Mouse (Mus musculus) NIH3T3 (cell line): ENCODE data around the gene Hist1h1c.
"Not testable (repeated sequence)": the region's sequence is repeated elsewhere in the genome, so short reads cannot be mapped to it uniquely, and the experiment has no call there.

ENCODE experiments used
- DNase-seq: peaks from one replicate; pipeline ENCODE4 v3.0.0-alpha.2; 2012; ENCODE audit warnings: low read depth

Gene Hist1h1c

DNA sequence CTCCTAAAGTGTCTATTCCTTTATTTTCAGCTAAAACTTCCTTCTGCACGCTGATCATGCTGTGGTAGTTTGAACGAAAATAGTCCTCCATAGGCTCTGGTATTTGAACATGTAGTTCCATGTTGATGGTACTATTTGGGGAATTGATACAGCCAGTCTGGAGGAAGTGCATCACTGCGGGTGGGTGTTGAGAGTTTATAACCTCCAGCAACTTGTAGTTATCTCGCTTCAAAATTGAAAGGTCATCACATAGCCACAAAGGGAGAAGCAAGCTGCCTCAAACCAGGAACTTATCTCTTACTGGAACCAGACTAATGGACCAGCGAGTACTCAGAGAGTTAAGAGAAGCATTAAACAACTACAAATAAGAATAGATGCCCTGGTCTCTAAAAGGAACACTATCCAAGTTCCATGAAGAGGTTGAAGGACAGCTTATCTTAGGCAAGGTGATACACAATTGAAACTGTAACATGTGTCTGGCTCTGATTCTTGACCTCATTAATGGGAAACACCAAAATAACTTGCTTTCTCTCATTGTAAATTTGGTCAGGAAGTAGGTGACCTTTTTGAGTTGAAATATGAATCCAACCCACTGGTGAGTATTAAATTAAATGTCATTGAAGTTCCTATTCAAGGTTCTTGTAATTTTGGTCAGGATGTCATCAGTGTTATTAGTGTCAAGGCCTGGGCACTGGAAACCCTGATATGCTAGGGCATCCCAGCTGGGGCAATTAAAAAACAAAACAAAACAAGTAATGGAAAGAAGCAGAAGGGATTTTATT lies 22.2 kb upstream of the Hist1h1c start:
- DNase-seq = no peak

- DNase-seq = no peak
These were observed 21.4 kb upstream of the Hist1h1c start for GRCm38 (mm10) chr13:23717176-23717575.

DNA sequence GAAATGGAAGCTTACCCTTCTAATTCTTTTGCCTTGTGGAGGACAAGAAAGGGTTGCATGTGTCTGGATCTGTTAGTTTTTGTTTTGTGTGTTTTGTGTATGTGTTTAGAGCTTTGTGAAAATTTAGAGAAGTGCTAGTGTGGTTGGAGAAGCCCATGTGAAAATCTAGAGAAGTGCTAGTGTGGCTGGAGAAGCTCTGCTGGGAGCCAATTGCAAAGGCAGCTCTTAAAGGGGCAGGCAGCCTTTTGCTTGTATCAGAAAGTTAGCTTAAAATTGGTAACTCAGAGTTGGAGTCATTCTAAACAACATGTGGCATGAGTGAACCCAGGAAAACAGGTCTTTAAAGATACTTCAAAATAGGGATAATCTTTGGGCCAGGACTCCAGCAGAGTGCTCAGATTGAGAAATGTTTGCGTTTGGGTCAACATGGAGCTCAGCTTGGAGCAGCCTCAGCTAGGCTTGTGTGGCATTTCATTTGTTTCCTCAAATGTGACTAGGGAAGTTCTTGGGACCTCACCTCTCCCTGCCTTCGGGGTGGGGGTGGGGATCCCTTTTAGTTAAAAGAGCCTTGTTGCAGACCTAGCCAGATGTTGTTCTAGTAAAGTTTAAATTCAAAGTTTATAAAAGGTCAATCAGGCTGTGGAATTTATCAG lies 20.9 kb upstream of the Hist1h1c start:
- not testable (repeated sequence) for DNase-seq

DNA sequence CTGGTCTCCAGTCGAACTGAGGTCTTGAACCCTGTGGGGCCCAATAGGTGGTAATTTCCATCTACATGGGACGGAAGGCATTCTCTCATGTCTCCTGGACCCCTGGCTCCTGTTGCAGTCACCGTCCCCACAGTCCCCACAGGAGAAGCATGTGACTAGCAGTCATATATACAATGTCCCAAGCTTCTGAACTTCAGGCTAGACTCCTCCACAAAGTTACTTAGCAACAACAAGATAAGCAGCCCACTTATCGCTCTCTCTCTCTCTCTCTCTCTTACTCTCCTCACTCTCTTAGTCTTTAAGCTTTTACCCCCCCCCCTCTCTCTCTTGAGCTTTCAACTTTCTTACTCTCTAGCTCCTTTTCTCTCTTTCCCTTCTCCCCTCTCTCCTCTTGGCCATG lies 14.4 kb upstream of the Hist1h1c start:
- no peak for DNase-seq

DNA sequence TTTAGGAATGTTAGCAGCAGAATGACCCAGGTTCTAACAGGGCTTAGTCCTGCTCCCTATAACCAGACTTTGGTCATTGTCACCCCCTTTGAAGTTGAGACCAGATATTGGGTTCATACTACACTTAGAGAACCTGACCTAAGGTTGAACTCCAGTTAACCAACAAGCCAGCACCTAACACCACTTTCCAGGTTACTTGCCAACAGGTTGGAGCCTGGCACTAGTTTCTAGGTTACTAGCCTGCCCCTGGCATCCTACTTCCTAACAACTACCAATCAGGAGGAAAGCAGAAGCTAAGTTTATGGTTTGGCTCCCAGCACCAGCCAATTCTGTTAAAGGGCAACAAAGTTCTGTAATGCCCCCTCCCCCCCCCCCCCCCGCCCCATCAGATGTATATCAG lies 13.4 kb upstream of the Hist1h1c start:
- no peak for DNase-seq

- no peak for DNase-seq
These were observed 10.0 kb upstream of the Hist1h1c start for GRCm38 (mm10) chr13:23728472-23729191.

GRCm38 (mm10) chr13:23729192-23729525 lies 9.4 kb upstream of the Hist1h1c start:
- no peak for DNase-seq

- no peak for DNase-seq
These were observed 8.9 kb upstream of the Hist1h1c start for GRCm38 (mm10) chr13:23729706-23730105.

DNA sequence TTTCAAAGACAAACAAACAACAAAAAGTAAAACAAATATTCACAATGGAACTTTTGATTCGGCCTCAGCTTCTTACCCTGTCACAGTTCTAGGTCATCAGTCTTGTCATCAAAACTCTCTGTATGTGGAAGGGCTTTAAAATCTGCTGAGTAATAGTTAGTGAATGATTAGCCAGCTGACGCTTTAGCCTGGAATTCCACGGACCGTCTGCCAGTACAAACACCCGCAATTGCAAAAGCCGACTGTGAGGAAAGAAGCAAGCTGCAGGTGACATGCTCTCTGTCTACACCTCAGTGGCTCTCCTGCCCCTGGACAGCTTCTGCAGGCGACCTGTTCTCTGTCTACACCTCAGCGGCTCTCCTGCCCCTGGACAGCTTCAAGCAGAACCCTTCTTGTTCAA lies 8.1 kb upstream of the Hist1h1c start:
- no peak for DNase-seq

GRCm38 (mm10) chr13:23732156-23732804 lies 6.3 kb upstream of the Hist1h1c start:
- peak; percentile 63 for DNase-seq

- DNase-seq = no peak
These were observed 1.5 kb upstream of the Hist1h1c start for GRCm38 (mm10) chr13:23737091-23737490.

DNA sequence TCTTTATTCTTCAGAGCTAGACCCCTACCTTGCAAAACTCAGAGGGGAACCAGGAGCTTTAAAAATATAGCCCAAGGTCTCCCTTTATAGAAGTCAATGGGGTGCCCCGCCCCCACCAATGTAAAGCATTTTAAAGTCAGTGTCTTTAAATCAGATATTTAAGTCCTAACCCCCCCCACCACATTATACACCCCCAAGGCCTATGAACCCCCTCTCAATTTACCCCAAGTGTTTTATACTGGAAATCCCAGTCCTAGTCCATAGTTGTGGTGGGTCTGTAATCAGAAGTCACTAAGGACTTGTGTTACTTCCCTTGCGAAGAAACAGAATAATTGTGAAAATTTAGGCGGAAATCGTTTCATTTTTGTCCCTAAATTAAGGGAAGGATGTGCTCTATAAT lies 567 bp upstream of the Hist1h1c start:
- peak; percentile 59 for DNase-seq

DNA sequence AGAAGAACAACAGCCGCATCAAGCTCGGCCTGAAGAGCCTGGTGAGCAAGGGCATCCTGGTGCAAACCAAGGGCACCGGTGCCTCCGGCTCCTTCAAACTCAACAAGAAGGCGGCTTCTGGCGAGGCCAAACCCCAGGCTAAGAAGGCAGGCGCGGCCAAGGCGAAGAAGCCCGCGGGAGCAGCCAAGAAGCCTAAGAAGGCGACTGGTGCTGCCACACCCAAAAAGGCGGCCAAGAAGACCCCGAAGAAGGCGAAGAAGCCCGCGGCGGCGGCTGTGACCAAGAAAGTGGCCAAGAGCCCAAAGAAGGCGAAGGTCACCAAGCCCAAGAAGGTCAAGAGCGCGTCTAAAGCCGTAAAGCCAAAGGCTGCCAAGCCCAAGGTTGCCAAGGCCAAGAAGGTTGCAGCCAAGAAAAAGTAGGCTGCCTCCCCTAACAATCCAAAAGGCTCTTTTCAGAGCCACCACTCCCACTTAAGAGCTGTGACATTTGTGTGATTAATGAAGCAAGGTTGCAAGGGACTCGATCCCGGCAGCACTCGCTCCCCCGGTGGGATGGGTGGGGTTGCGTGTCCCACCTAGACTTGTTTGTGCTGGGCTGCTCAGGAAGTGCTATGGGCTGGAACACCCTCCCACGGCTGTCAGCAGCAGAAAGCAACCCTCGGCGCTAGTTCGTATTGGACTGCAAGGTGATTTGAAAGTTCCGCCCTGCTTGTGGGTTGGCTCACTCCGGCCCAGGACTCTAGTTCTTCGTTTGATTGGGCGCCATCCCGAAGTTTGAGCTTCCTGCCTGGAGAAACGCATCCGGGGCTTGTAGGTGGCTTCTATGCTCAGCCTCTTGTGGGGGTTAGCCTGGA lies 687 bp downstream of the Hist1h1c start:
- DNase-seq = peak; percentile 94

GRCm38 (mm10) chr13:23739922-23740252 lies 1.3 kb downstream of the Hist1h1c start:
- DNase-seq = no peak

DNA sequence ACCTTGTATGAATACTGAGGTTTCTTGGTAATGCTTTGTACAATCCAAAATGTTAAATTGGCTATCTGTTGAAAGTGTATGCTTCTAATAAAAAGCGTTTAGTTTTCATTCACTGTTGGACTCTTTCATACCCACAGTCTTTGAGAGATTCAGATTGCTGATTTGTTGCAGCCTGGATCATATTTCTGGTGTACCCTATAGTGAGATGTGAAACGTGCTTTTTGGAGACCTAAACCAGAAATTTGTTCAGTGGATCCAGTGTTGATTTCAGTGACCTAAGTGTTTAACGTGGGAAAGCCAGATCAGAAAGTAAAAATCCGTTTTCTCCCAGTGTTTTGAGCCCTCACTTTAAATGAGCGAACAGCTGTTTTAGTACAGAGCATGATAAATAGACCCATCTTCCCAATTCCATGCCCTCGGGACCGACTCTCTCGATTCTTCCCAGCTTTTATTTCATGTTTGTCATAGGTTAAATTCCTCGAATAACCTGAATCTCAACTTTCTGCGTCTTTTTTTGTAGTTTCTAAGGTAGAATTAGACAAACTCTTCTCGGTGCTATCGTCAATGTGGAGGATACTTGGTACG lies 1.7 kb downstream of the Hist1h1c start:
- DNase-seq = peak; percentile 38

DNA sequence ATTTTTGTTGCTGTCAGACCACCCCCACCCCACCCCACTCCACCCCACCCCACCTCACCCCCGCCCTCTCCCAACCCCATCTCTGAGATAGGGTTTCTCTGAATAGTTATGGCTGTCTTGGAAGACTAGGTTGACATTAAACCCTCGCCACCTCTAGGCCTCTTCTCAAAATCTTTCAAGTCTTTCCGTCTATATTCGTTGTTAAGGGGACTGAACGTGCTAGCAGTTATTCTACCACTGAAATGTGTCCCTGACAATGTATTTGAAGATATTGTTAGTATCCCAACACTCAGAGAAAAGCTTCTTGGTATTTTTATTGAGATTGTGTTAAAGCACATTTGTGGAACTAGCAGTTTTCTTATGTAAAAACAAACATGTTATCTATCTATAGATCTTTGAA lies 2.3 kb downstream of the Hist1h1c start:
- DNase-seq = peak; percentile 23

- no peak for DNase-seq
These were observed 3.4 kb downstream of the Hist1h1c start for GRCm38 (mm10) chr13:23742007-23742406.

DNA sequence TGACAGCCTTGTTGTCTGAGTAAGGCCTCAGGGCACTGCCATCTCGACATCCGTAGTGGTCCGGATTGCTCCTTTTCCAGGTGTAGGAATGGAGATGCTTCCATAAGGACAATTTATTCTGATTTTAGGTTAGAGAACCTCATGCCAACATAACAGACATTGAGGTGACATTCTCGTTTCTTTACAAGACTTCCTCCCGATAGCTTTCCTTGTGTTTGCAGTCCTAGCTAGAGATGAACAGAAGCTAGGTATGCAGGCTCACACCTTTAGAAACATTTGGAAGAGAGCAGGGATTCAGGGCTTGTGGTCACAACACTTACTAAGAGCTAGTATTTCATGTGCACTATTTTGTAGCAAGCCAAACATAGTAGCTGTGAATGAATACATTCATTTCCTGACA lies 4.6 kb downstream of the Hist1h1c start:
- no peak for DNase-seq

GRCm38 (mm10) chr13:23743963-23744362 lies 5.4 kb downstream of the Hist1h1c start:
- no peak for DNase-seq

DNA sequence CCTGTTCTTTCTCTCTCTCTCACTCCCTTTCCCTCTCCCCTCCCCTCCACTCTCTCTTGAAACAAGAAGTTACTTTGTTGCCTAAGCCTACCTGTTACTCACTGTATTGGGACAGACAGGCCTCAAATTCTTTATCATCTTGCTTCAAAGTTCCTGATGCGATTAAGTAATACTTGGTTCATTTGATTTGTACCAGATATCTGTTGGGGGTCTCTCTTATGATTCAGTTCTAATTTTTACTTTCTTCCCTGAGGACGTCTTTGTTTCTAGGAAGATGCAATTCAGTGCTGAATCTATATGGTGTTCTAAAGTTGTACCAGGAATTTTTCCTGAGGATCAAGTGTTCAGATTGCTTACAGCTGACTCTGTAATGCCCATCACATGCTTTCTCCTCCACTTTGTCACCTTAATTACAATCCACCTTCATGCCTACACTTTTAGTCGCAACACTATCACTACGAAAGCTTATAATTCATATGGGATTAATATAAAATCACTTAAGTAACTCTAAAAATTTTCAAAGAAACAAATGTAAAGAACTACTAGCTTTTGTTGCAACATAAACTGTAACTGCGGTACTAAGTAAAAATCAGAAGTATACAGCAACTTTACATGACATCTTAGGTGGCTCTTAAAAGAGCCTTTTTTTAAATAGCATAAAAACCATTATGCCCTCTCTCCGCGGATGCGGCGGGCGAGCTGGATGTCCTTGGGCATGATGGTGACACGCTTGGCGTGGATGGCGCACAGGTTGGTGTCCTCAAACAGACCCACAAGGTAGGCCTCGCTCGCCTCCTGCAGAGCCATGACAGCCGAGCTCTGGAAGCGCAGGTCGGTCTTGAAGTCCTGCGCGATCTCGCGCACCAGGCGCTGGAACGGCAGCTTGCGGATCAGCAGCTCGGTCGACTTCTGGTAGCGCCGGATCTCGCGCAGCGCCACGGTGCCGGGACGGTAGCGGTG lies 6.1 kb downstream of the Hist1h1c start:
- no peak for DNase-seq
